Mouse (Mus musculus) right cerebral cortex, adult 2 months (tissue): ENCODE results near the gene A730009L09Rik.

Experiments used
- DNase-seq, 2 experiments: peaks; one replicate each; pipeline ENCODE4 v3.0.0; 2021 to 2022; ENCODE audit warnings: low spot score in 2 of 2

Gene A730009L09Rik

DNA sequence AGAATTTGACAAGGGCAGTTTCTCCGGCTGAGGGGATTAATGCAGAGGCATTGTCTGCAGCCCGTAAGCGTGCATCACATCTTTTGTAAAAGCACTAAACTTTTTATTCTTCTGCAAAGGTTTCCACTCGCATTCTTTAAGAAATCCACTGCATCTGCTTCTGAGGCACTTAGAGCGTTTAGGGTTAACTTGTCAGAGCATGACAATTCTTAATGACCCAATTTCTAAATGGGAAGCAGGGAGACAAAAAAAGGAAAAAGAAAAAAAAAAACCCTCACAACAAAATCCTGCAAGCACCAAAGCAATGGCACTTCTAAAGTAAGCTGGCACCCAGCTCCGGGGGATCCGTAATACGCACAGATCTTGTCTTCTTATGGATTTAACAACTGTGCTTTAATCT, at the start of gene A730009L09Rik:
A730009L09Rik (plus strand) TSS at position 301 of the 400 bp plus-strand sequence.
- DNase-seq = no peak

DNA sequence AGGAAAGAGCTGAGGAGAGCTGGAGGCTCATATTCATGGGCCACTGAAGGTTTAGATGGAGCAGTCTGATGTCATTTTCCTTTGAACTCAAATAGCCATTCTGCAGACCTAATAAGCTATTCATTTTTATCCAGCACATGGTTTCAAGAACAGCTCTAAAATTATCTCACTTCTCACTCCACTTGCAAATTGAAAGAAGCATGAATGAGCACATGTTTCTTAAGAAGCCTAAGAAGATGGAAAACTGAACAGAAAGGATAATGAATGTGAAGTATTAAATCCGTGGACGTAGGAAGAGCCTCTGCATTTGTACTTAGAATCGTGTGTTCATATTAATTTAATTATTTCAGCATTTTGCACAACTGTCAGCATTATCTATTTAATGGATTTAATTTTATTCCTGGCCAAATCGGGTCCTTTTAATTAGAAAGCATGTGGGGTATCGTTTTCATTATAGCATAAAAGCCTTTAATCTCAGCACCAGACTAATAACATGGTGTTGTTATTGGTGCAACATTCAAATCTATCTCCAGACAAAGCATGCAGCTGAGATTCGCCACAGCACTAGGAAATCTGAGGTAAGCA, 49.2 kb upstream of the A730009L09Rik start:
- DNase-seq = no peak

DNA sequence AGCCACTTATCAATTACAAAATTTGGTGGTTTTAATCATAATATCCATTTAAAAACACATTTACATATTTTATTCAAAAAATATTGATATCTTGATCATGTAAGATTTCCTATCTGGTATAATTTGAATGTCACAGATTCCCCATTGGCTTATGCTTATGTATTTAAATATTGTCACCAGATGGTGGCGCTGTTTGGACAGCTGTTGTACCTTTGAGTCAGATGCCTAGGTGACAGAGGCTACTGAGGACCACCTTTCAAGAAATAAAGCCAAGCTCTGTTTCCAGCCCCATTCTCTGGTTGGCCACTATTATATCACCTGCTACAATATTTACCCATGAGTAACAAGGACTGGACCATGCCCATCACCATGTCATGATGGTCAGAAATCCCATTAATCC, 46.0 kb upstream of the A730009L09Rik start:
- no peak for DNase-seq

- no peak for DNase-seq
Measured at GRCm38 (mm10) chr16:84469994-84470393, 44.9 kb upstream of the A730009L09Rik start.

GRCm38 (mm10) chr16:84473406-84473805, 41.5 kb upstream of the A730009L09Rik start:
- no peak for DNase-seq

DNA sequence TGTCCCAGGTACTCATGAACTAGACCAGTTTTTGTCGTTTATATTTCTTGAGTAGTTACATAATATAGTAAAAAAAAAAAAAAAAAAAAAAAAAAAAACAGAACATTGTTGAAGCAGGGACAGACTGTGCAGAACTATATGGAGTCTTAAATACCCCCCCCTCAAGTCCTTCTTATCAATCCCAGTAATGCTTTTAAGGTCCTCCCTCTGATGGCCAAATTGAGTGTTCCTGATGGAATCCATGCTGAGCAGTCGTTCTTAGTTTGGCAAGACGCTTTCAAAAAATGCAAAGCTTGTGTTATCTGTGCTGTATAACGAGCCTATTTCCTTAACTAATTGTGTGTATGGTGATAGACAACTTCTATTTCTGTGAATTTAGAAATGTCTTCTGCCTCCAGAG, 40.2 kb upstream of the A730009L09Rik start:
- DNase-seq = no peak

DNA sequence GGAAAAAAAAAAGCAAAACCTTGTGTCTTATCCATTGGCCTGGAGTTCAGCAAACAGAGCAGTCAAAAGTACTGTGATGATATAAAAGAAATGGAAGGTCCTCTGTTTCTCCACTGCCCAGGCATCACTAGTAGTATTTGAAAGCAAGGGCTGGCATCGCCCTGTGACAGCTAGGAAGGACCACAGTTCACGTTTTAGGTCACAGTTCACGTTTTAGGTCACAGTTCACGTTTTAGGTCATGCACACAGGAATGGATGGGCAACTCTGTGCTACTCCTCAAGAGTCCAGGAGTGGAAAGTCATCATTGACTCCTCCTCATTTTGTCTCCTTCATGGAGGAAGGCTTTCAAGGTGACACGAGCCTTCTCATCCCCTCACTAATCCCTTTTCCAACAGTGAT, 38.0 kb upstream of the A730009L09Rik start:
- DNase-seq = no peak

- no peak for DNase-seq
Measured at GRCm38 (mm10) chr16:84477528-84477927, 37.4 kb upstream of the A730009L09Rik start.

DNA sequence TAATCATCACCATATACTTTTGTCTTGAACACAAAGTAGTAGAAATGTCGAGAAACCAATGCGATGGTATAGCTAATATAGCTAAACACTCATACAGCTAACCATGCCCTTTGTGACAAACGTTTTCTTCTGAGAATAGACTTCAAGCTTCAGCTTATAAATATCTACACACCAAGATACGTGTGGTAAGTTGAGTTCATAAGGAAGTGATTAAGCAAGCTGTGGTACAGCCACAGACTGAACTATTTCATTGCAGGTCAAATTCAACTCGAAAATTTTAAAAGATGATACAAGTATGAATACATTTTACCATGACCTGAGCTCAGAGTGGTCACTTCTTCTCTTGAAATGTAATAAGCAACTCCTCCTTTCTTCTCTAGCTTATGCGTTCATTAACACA, 37.0 kb upstream of the A730009L09Rik start:
- no peak for DNase-seq

DNA sequence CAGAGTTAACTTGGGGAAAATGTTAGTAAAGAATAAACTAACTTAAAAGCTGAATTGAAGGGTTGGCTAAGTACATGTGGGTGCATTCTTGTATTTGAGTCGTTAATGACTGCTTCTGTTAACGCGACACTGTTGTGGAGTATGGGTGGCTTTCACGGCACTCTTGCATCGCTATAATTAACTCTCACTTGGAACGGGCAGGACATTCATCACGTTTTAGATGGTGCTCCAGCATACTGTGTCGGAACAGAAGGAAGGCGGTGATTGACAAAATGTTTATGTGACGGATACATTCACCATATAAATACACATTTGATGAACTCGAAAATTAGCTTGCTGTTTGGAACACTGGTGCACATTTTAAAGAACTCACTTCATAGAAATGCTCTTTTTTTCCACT, 29.0 kb upstream of the A730009L09Rik start:
- no peak for DNase-seq

- peak in 1 of 2 experiments; percentile 3 for DNase-seq
Measured at GRCm38 (mm10) chr16:84494818-84495217, 20.1 kb upstream of the A730009L09Rik start.

- peak; percentile 61 to 70 for DNase-seq
Measured at GRCm38 (mm10) chr16:84495438-84495837, 19.5 kb upstream of the A730009L09Rik start.

DNA sequence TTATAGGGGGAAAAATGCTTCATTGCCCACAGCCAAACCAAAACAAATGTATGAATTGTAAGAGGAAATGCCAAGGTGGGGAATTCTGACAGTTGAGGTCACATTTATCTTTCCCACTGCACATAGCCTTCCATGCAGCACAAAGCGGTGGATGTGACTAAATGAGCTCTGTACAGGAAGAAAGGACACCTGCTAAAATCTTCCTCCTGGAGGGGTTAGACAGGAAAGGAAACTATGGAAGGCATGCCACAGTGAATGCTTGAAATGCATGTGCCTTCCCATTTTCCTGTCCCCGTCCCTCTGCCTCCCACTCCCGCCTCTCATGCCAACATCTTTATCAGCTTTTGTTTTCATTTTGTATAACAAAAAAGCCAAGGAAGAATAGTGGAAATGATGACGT, 7.2 kb upstream of the A730009L09Rik start:
- no peak for DNase-seq

DNA sequence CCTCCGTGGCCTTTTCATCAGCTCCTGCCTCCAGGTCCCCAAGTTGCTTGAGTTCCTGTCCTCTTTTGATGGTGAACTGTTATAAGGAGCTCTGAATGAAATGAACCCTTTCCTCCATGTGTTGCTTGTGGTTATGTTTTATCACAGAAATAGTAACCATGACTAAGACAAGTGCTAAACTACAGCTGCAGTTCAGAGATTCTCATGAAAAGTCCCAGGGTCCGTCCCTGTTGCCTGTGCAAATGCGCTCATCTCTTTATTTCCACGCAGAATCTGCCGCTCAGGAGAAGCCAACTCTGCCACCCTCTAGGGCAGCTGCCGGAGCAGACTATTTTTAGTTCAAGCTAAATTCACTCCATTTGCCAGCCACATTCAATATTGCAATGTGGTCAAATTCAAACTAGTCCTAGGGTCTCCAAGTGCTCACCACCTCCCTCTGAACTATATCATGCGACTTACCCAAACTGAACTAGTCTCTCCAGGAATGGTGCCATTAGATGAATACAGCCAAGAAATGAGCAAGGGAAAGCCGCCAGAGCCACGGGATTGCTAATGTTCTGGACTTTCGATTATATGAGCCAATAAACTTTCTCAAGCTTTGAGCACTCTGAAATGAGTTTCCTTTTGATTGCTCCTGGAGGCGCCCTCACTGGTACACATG, 7.2 kb downstream of the A730009L09Rik start:
- DNase-seq = no peak

DNA sequence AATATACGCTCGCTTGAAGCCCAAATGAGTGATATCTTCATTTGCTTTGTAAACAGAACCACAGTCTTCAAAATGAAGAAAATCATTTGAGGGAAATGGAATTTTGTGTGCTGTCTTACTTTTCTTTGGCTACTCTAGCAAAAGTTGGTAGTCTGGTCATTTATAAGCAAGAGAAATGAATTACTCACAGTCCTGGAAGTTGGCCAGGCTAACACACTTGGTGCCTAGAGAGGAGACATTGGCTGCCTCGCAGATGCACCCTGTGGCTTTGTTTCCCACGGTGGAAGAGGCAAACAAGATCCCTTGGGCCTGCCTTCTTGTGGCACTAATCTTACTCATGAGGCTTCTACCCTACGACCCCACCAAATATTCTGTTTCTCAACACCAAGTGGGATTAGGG, 8.1 kb downstream of the A730009L09Rik start:
- DNase-seq = no peak

GRCm38 (mm10) chr16:84527375-84527774, 12.5 kb downstream of the A730009L09Rik start:
- peak; percentile 66 to 71 for DNase-seq

DNA sequence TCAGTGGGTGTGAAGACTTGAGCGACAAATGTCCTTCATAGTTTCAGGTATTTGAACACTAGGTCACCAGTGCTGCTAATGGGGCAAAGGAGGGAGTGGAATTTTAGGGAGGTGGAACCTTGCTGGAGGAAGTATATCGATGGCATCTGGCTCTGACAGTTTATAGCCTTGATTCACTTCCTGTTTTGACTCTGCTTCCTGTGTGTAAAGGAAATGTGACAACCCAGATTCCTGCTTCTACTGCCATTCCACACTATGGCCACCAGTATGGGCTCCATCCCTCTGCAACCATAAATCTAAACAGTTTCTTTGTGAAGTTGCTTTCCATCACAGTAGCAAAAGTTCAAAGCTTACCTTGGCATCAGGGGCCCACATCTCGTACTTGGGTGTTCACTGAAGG, 17.9 kb downstream of the A730009L09Rik start:
- DNase-seq = no peak

GRCm38 (mm10) chr16:84546059-84546458, 31.1 kb downstream of the A730009L09Rik start:
- DNase-seq = no peak

- no peak for DNase-seq
Measured at GRCm38 (mm10) chr16:84549122-84549521, 34.2 kb downstream of the A730009L09Rik start.

DNA sequence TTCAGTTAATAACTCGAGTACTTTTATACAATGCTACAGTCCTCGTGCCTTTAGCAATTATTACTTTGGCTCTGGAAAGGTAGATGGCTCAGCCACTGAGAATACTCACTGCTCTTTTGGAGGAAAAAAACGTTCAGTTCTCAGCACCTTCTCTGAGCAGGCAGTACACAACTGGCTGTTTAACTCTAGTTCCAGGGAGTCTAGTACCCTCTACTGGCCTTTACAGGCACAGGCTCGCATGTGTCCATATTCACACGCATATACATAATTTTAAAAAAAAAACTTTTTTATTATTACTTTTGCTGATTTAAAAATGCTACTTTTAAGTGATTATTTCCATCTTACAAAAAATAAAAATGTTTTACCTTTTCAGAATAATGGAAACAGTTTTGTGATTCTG, 35.5 kb downstream of the A730009L09Rik start:
- no peak for DNase-seq

DNA sequence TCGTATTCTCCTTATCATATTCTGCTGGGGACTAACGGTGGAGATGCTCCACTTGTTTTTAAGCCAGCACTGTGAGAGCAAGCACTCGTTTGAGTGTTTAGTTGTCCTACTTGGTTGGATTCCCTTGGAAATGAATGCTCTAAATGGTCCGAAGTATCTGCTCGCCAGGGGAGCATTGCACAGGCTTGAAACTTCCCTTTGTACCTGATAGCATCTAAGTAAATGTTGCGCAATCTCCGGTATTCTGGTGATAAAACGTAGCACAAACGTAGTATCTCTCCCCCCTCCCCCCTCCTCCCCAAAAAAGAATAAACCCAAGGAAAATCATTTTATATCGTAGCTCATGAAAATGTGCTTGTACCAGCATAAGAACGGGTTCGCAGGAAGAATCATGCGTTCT, 39.1 kb downstream of the A730009L09Rik start:
- DNase-seq = no peak

- DNase-seq = peak; percentile 16 to 28
Measured at GRCm38 (mm10) chr16:84558113-84558917, 43.4 kb downstream of the A730009L09Rik start.
